Mouse (Mus musculus) MEL (cell line): ENCODE results near the gene Pigo. TPM values are rescaled to one million over a fixed set of nuclear protein-coding genes. Genes with fewer than 3 reads are reported as not detected.

Experiments
- DNase-seq: peaks from one replicate; pipeline ENCODE4 v3.0.0; 2011; ENCODE audit warnings: low read depth, low spot score
- H3K27ac ChIP-seq: 2 replicates; pipeline ENCODE4 v1.5.1; 2012; ENCODE audit warnings: low read depth, mild to moderate bottlenecking, control low read depth, low read length, moderate library complexity; ENCODE audit not compliant: control insufficient read depth
- H3K27me3 ChIP-seq, 2 experiments: fragments of 150-350 bp in 1 of 2; sonication (generic) in 1 of 2; 2 replicates each; pipeline ENCODE4 v1.6.1; 2012; ENCODE audit warnings: low read length in 2 of 2, mild to moderate bottlenecking in 2 of 2, improper control_type of control experiment in 1 of 2, moderate library complexity in 1 of 2; ENCODE audit not compliant: insufficient read depth in 2 of 2, control insufficient read depth in 1 of 2
- H3K36me3 ChIP-seq, 2 experiments: 2 replicates each; pipeline ENCODE4 v1.6.1; 2012 to 2014; ENCODE audit warnings: low read length in 2 of 2, improper control_type of control experiment in 1 of 2, inconsistent platforms in 1 of 2, mild to moderate bottlenecking in 1 of 2; ENCODE audit not compliant: insufficient read depth in 2 of 2, control insufficient read depth in 1 of 2
- H3K4me1 ChIP-seq, 2 experiments: fragments of 150-350 bp in 1 of 2; sonication (generic) in 1 of 2; 2 replicates each; pipeline ENCODE4 v1.6.1; 2012; ENCODE audit warnings: low read length in 2 of 2, improper control_type of control experiment in 1 of 2, mild to moderate bottlenecking in 1 of 2; ENCODE audit not compliant: insufficient read depth in 2 of 2, control insufficient read depth in 1 of 2
- H3K4me3 ChIP-seq, 2 experiments: fragments of 150-350 bp in 1 of 2; sonication (generic) in 1 of 2; 2 replicates each; pipeline ENCODE4 v1.5.1; 2012; ENCODE audit warnings: low read depth in 2 of 2, low read length in 2 of 2, mild to moderate bottlenecking in 2 of 2, moderate library complexity in 2 of 2, control low read depth in 1 of 2, improper control_type of control experiment in 1 of 2; ENCODE audit not compliant: control insufficient read depth in 1 of 2, insufficient read depth in 1 of 2
- H3K79me2 ChIP-seq: 2 replicates; pipeline ENCODE4 v1.6.1; 2012; ENCODE audit warnings: mild to moderate bottlenecking, low read length, moderate library complexity; ENCODE audit not compliant: control insufficient read depth, poor library complexity, insufficient read depth
- H3K9ac ChIP-seq: 2 replicates; pipeline ENCODE4 v1.6.1; 2012; ENCODE audit warnings: low read depth, mild to moderate bottlenecking, control low read depth, low read length, moderate library complexity; ENCODE audit not compliant: control insufficient read depth, poor library complexity, severe bottlenecking
- H3K9me3 ChIP-seq: fragments of 150-350 bp; sonication (generic); replicated peaks from 2 replicates; pipeline ENCODE4 v1.6.1; 2012; ENCODE audit warnings: mild to moderate bottlenecking, low read length, improper control_type of control experiment, moderate library complexity; ENCODE audit not compliant: insufficient read depth
- BHLHE40 ChIP-seq: IDR thresholded peaks from 2 replicates; pipeline ENCODE4 v1.6.1; 2012; ENCODE audit warnings: low read depth, mild to moderate bottlenecking, inconsistent platforms, low read length, improper control_type of control experiment, borderline replicate concordance
- CHD1 ChIP-seq: IDR thresholded peaks from 2 replicates; pipeline ENCODE4 v1.6.1; 2012; ENCODE audit warnings: low read depth, mild to moderate bottlenecking, inconsistent platforms, low read length, improper control_type of control experiment
- CHD2 ChIP-seq: IDR thresholded peaks from 2 replicates; pipeline ENCODE4 v1.6.1; 2011; ENCODE audit warnings: low read length, improper control_type of control experiment
- CTCF ChIP-seq, 3 experiments: IDR thresholded peaks in 2 of 3; conservative IDR thresholded peaks in 1 of 3; 2 replicates each; pipeline ENCODE4 v1.5.1; 2011 to 2012; ENCODE audit warnings: low read length in 3 of 3, low read depth in 2 of 3, mild to moderate bottlenecking in 2 of 3, improper control_type of control experiment in 1 of 3, inconsistent platforms in 1 of 3, mixed read lengths in 1 of 3, moderate library complexity in 1 of 3; ENCODE audit not compliant: control insufficient read depth in 1 of 3, insufficient read depth in 1 of 3, poor library complexity in 1 of 3, severe bottlenecking in 1 of 3
- ETS1 ChIP-seq: IDR thresholded peaks from 2 replicates; pipeline ENCODE4 v1.6.1; 2012; ENCODE audit warnings: low read depth, mild to moderate bottlenecking, inconsistent platforms, low read length, improper control_type of control experiment, moderate library complexity
- MEF2A ChIP-seq: IDR thresholded peaks from 2 replicates; pipeline ENCODE4 v1.6.1; 2014; ENCODE audit warnings: low read depth, mild to moderate bottlenecking, inconsistent platforms, low read length, improper control_type of control experiment; ENCODE audit not compliant: poor library complexity, insufficient replicate concordance, severe bottlenecking; ENCODE audit errors: extremely low read depth
- MXI1 ChIP-seq: IDR thresholded peaks from 2 replicates; pipeline ENCODE4 v1.6.1; 2011; ENCODE audit warnings: mild to moderate bottlenecking, low read depth, low read length, improper control_type of control experiment
- MYB ChIP-seq: IDR thresholded peaks from 2 replicates; pipeline ENCODE4 v1.6.1; 2011; ENCODE audit warnings: mild to moderate bottlenecking, low read depth, low read length, improper control_type of control experiment
- MYC ChIP-seq: IDR thresholded peaks from 2 replicates; pipeline ENCODE4 v1.6.1; 2011; ENCODE audit warnings: low read depth, mild to moderate bottlenecking, low read length, improper control_type of control experiment, moderate library complexity
- NRF1 ChIP-seq: IDR thresholded peaks from 2 replicates; pipeline ENCODE4 v1.6.1; 2014; ENCODE audit warnings: low read depth, mild to moderate bottlenecking, inconsistent platforms, low read length, improper control_type of control experiment, moderate library complexity; ENCODE audit not compliant: poor library complexity, insufficient read depth, severe bottlenecking
- POLR2AphosphoS5 ChIP-seq: IDR thresholded peaks from 2 replicates; pipeline ENCODE4 v1.6.1; 2012; ENCODE audit warnings: low read depth, borderline replicate concordance, mild to moderate bottlenecking, inconsistent platforms, low read length, moderate library complexity, mixed read lengths
- RAD21 ChIP-seq: IDR thresholded peaks from 2 replicates; pipeline ENCODE4 v1.6.1; 2011; ENCODE audit warnings: mild to moderate bottlenecking, low read depth, low read length, improper control_type of control experiment
- RCOR1 ChIP-seq: IDR thresholded peaks from 2 replicates; pipeline ENCODE4 v1.6.1; 2012; ENCODE audit warnings: low read depth, mild to moderate bottlenecking, inconsistent platforms, low read length, improper control_type of control experiment
- SMC3 ChIP-seq: IDR thresholded peaks from 2 replicates; pipeline ENCODE4 v1.6.1; 2011; ENCODE audit warnings: low read depth, low read length, improper control_type of control experiment
- TAL1 ChIP-seq: IDR thresholded peaks from 2 replicates; pipeline ENCODE4 v1.6.1; 2012; ENCODE audit warnings: mild to moderate bottlenecking, inconsistent platforms, low read length, moderate library complexity, mixed read lengths
- TBP ChIP-seq: IDR thresholded peaks from 2 replicates; pipeline ENCODE4 v1.8.0; 2011; ENCODE audit warnings: low read depth, low read length, improper control_type of control experiment
- UBTF ChIP-seq: IDR thresholded peaks from 2 replicates; pipeline ENCODE4 v1.6.1; 2012; ENCODE audit warnings: low read depth, mild to moderate bottlenecking, inconsistent platforms, low read length, improper control_type of control experiment, moderate library complexity, borderline replicate concordance; ENCODE audit not compliant: insufficient read depth
- USF1 ChIP-seq: IDR thresholded peaks from 2 replicates; pipeline ENCODE4 v1.6.1; 2014; ENCODE audit warnings: low read depth, mild to moderate bottlenecking, inconsistent platforms, low read length, improper control_type of control experiment, moderate library complexity
- USF2 ChIP-seq, 2 experiments: IDR thresholded peaks; 2 replicates each; pipeline ENCODE4 v1.6.1; 2011 to 2012; ENCODE audit warnings: improper control_type of control experiment in 2 of 2, low read length in 2 of 2, borderline replicate concordance in 1 of 2, inconsistent platforms in 1 of 2, low read depth in 1 of 2, mild to moderate bottlenecking in 1 of 2; ENCODE audit not compliant: insufficient read depth in 1 of 2
- ZKSCAN1 ChIP-seq: IDR thresholded peaks from 2 replicates; pipeline ENCODE4 v1.6.1; 2012; ENCODE audit warnings: low read depth, mild to moderate bottlenecking, inconsistent platforms, low read length, improper control_type of control experiment, moderate library complexity
- ZMIZ1 ChIP-seq: IDR thresholded peaks from 2 replicates; pipeline ENCODE4 v1.6.1; 2012; ENCODE audit warnings: low read depth, mild to moderate bottlenecking, inconsistent platforms, low read length, improper control_type of control experiment, moderate library complexity
- polyA plus RNA-seq, 2 experiments: library from polyadenylated mRNA; stranded (reverse) in 1 of 2; unstranded in 1 of 2; fragments of >175 nt in 1 of 2; fragments of >200 nt in 1 of 2; gene quantifications; 2 replicates each; pipeline versions ENCODE4 v1.2.1 to v1.2.4; 2012; ENCODE audit warnings: low replicate concordance in 2 of 2, low read depth in 1 of 2; ENCODE audit not compliant: insufficient read length in 2 of 2, insufficient read depth in 1 of 2, missing spikeins in 1 of 2
- total RNA-seq: library from RNA; depleted of rRNA; stranded (reverse); fragments of 300-350 nt; gene quantifications from 2 replicates; pipeline ENCODE4 v1.2.3, GENCODE M21; 2012

Gene Pigo
- total and polyA plus RNA-seq, 3 experiments, result 22.3 to 36.1 TPM; not detected in 1

GRCm38 (mm10) chr4:43021341-43021740, 4.3 kb downstream of the Pigo start:
- no peak overlapping the region for H3K27ac ChIP-seq
- no peaks in the 10 kb centered on the region for H3K9me3 ChIP-seq
- TF ChIP-seq CTCF (IDR thresholded peaks at IDR 0.05 in 2 of 3, conservative IDR thresholded peaks at IDR 0.05 in 1 of 3; ENCODE audit: control insufficient read depth in 1 of 3, insufficient read depth in 1 of 3, low read depth in 2 of 3, low read length in 3 of 3, poor library complexity in 1 of 3, severe bottlenecking in 1 of 3), result peak in 2 of 3 experiments; percentile 16 to 34; a peak in 3 of 6 replicates
- no peak for TF ChIP-seq MYB
- TF ChIP-seq, all 39 proteins: peak for 1
- Histone ChIP-seq H3K27me3 (no peaks in the 10 kb centered on the region), H3K9ac (no peak overlapping the region), H3K36me3 (peaks cover 2% of the 10 kb centered on the region in 2 experiments; a peak in 3 of 4 replicates), H3K4me3 (no peak overlapping the region), H3K4me1 (peaks cover 0 to 9% of the 10 kb centered on the region in 2 experiments; a peak in 2 of 4 replicates), H3K79me2 (peaks cover 9% of the 10 kb centered on the region)
- DNase-seq, result no peak

DNA sequence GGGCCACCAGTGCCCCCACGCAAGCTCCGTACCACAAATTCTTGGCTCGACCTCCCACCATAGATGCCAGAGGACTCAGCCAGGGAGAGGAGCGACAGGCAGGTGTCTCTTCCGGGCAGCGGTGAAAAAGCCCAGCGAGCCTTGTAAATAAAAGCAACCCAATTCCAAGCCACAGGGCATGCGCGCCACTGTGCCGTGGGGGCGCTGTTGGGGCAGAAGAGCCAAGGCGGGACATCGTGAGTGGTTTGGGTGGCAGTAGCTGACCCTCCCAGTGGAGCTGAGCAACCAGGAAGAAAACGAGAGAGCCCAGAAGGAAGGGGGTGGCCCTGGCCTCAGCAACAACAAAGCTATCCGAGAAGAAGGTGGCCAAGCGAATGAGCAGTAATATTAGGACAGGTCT, 4.7 kb downstream of the Pigo start:
- TF ChIP-seq CTCF (IDR thresholded peaks at IDR 0.05 in 2 of 3, conservative IDR thresholded peaks at IDR 0.05 in 1 of 3; ENCODE audit: control insufficient read depth in 1 of 3, insufficient read depth in 1 of 3, low read depth in 2 of 3, low read length in 3 of 3, poor library complexity in 1 of 3, severe bottlenecking in 1 of 3) (peak in 2 of 3 experiments; percentile 5 to 12; a peak in 1 of 6 replicates), RCOR1 (no peak)
- Histone ChIP-seq H3K27me3 (no peaks in the 10 kb centered on the region), H3K27ac (no peak overlapping the region), H3K36me3 (peaks cover 2% of the 10 kb centered on the region in 2 experiments; a peak in 3 of 4 replicates), H3K4me1 (peaks cover 0 to 9% of the 10 kb centered on the region in 2 experiments; a peak in 2 of 4 replicates), H3K4me3 (no peak overlapping the region), H3K9me3 (no peaks in the 10 kb centered on the region), H3K79me2 (peaks cover 9% of the 10 kb centered on the region), H3K9ac (no peak overlapping the region)
- DNase-seq, result no peak

GRCm38 (mm10) chr4:43019641-43020465, 5.8 kb downstream of the Pigo start:
- Histone ChIP-seq H3K79me2 (peaks cover 6% of the 10 kb centered on the region), H3K4me1 (peaks cover 0 to 6% of the 10 kb centered on the region in 2 experiments; a peak in 2 of 4 replicates), H3K27me3 (no peaks in the 10 kb centered on the region), H3K27ac (no peak overlapping the region), H3K4me3 (no peak overlapping the region), H3K9ac (no peak overlapping the region), H3K9me3 (no peaks in the 10 kb centered on the region), H3K36me3 (peaks cover under 1 to 2% of the 10 kb centered on the region in 2 experiments; a peak in 3 of 4 replicates)
- DNase-seq, result no peak
- no peak for TF ChIP-seq CHD2
- no peak for TF ChIP-seq UBTF
- TF ChIP-seq RCOR1, result peak; percentile 11; the same call in 1 of the 2 replicates
- no peak for TF ChIP-seq MYC
- no peak for TF ChIP-seq USF2 (IDR thresholded peaks at IDR 0.05; ENCODE audit: borderline replicate concordance in 1 of 2, insufficient read depth in 1 of 2, low read depth in 1 of 2, low read length in 2 of 2)
- no peak for TF ChIP-seq CTCF (IDR thresholded peaks at IDR 0.05 in 2 of 3, conservative IDR thresholded peaks at IDR 0.05 in 1 of 3; ENCODE audit: control insufficient read depth in 1 of 3, insufficient read depth in 1 of 3, low read depth in 2 of 3, low read length in 3 of 3, poor library complexity in 1 of 3, severe bottlenecking in 1 of 3)
- TF ChIP-seq ETS1, result no peak
- no peak for TF ChIP-seq POLR2AphosphoS5
- no peak for TF ChIP-seq MXI1
- TF ChIP-seq TBP, result no peak
- TF ChIP-seq SMC3, result no peak
- TF ChIP-seq ZMIZ1, result no peak
- TF ChIP-seq TAL1, result peak; percentile 36
- TF ChIP-seq USF1, result 0 out of 2 replicates have a peak, but pooled peaks have one; percentile 6
- TF ChIP-seq MEF2A, result no peak
- TF ChIP-seq ZKSCAN1, result no peak
- no peak for TF ChIP-seq RAD21
- no peak for TF ChIP-seq CHD1
- no peak for TF ChIP-seq BHLHE40
- no peak for TF ChIP-seq NRF1
